Mouse (Mus musculus): ENCODE data around the gene Sash3.
A peak's percentile ranks its signal among the peaks of the same experiment; 100 is the strongest.
"Not testable (repeated sequence)": the region's sequence is repeated elsewhere in the genome, so short reads cannot be mapped to it uniquely, and the experiment has no call there.

Gene Sash3

GRCm38 (mm10) chrX:48204469-48204868, 58.2 kb downstream of the Sash3 start:
- DNase-seq = no peak

GRCm38 (mm10) chrX:48207761-48208487, 61.7 kb downstream of the Sash3 start:
- peak; percentile 79 for DNase-seq

- DNase-seq = peak; percentile 90
Observed at GRCm38 (mm10) chrX:48208519-48209185, 62.4 kb downstream of the Sash3 start, which contains the start of gene Zdhhc9. Gene Zdhhc9, minus strand, starts transcription at chrX:48208878.

DNA sequence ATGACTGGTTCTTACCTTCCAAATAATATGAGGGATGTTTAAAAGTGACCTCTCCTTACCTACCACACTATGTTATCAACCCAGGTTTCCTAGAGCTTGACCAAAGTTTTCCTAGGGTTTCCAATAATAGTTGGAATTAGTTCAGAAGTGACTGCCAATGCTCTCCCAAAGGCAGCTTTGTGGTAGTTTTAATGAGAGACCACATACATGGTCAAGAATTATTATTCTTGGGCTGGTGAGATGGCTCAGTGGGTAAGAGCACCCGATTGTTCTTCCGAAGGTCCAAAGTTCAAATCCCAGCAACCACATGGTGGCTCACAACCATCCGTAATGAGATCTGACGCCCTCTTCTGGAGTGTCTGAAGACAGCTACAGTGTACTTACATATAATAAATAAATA, 63.5 kb downstream of the Sash3 start:
- not testable (repeated sequence) for DNase-seq

Data from kidney, adult 9 months (tissue).